Mouse (Mus musculus) lung, adult 2 months (tissue): Measurements from ENCODE around the gene Actl6b. TPM values are rescaled to one million over a fixed set of nuclear protein-coding genes. Genes with fewer than 3 reads are reported as not detected.
A peak's percentile ranks its signal among the peaks of the same experiment; 100 is the strongest.

Source experiments
- DNase-seq: peaks from one replicate; pipeline ENCODE4 v3.0.0; 2022
- H3K4me1 ChIP-seq: fragments of 200-500 bp; 2 replicates; pipeline ENCODE4 v1.6.1; 2011; ENCODE audit warnings: low read length; ENCODE audit not compliant: control insufficient read depth, insufficient read depth
- H3K4me3 ChIP-seq: fragments of 200-500 bp; replicated peaks from 2 replicates; pipeline ENCODE3; 2011; ENCODE audit warnings: low read depth, mild to moderate bottlenecking, control low read depth, low read length; ENCODE audit errors: extremely low read depth
- CTCF ChIP-seq: fragments of 200-500 bp; IDR thresholded peaks from 2 replicates; pipeline ENCODE4 v1.5.1; 2011; ENCODE audit warnings: mild to moderate bottlenecking, low read length, control low read depth; ENCODE audit not compliant: insufficient read depth
- POLR2A ChIP-seq: fragments of 200-500 bp; IDR thresholded peaks from 2 replicates; pipeline ENCODE4 v1.6.1; 2011; ENCODE audit warnings: low read depth, mild to moderate bottlenecking, control low read depth, low read length, borderline replicate concordance; ENCODE audit errors: extremely low read depth
- WGBS: fragments of 180-500 bp; shearing (Covaris S2); methylation state at CpG from one replicate; pipeline ENCODE4 v1.1.7; 2018; 5-methylcytosine and 5-hydroxymethylcytosine counted together
- polyA plus RNA-seq: library from polyadenylated mRNA; depleted of rRNA; stranded (reverse); fragments of >200 nt; gene quantifications from 2 replicates; pipeline ENCODE4 v1.2.3, GENCODE M21; 2012

Actl6b gene
- polyA plus RNA-seq, 1 experiment: not detected

GRCm38 (mm10) chr5:137569665-137570064, 16.3 kb downstream of the Actl6b start, which contains the start of gene Tfr2:
Gene Tfr2 (plus strand): TSS chr5:137569840.
- TF ChIP-seq POLR2A (no peak), CTCF (no peak)
- peak; percentile 54 for DNase-seq
- 20% methylated on average over 9 of the region's 9 CpGs for WGBS
- Histone ChIP-seq H3K4me3 (no peak within 1 kb of the TSS), H3K4me1 (peaks cover 2% of the 10 kb centered on the region; the same call in 1 of the 2 replicates)

GRCm38 (mm10) chr5:137570181-137570580, 16.9 kb downstream of the Actl6b start:
- TF ChIP-seq CTCF (no peak), POLR2A (no peak)
- WGBS: 34% methylated on average over 7 of the region's 7 CpGs
- no peak overlapping the region for H3K4me3 ChIP-seq
- peaks cover 2% of the 10 kb centered on the region; the same call in 1 of the 2 replicates for H3K4me1 ChIP-seq
- no peak for DNase-seq

- 61% methylated on average over 17 of the region's 17 CpGs for WGBS
- Histone ChIP-seq H3K4me1 (peaks cover 2% of the 10 kb centered on the region; the same call in 1 of the 2 replicates), H3K4me3 (no peak overlapping the region)
- no peak for TF ChIP-seq CTCF
- no peak for TF ChIP-seq POLR2A
- no peak for DNase-seq
Observed at GRCm38 (mm10) chr5:137570691-137571586, 17.6 kb downstream of the Actl6b start.

GRCm38 (mm10) chr5:137574470-137574901, 21.2 kb downstream of the Actl6b start:
- TF ChIP-seq CTCF (0 out of 2 replicates have a peak, but pooled peaks have one; percentile 20), POLR2A (no peak)
- H3K4me3 ChIP-seq: no peak overlapping the region
- DNase-seq: peak; percentile 25
- 22% methylated on average over 27 of the region's 27 CpGs for WGBS
- peaks cover 2% of the 10 kb centered on the region; the same call in 1 of the 2 replicates for H3K4me1 ChIP-seq

- WGBS: 68% methylated on average over 6 of the region's 6 CpGs
- Histone ChIP-seq H3K4me1 (no peaks in the 10 kb centered on the region), H3K4me3 (no peak overlapping the region)
- DNase-seq: no peak
- no peak for TF ChIP-seq CTCF
- TF ChIP-seq POLR2A: no peak
Observed at GRCm38 (mm10) chr5:137580246-137580645, 26.9 kb downstream of the Actl6b start.

GRCm38 (mm10) chr5:137582702-137583101, 29.4 kb downstream of the Actl6b start:
- no peak for DNase-seq
- WGBS: 43% methylated on average over 8 of the region's 8 CpGs
- no peak overlapping the region for H3K4me3 ChIP-seq
- TF ChIP-seq POLR2A (no peak), CTCF (no peak)
- no peaks in the 10 kb centered on the region for H3K4me1 ChIP-seq

GRCm38 (mm10) chr5:137583670-137584169, 30.4 kb downstream of the Actl6b start:
- Histone ChIP-seq H3K4me1 (no peaks in the 10 kb centered on the region), H3K4me3 (peak overlapping the region; percentile 56)
- TF ChIP-seq POLR2A (0 out of 2 replicates have a peak, but pooled peaks have one; percentile 7), CTCF (no peak)
- WGBS: 23% methylated on average over 27 of the region's 27 CpGs
- DNase-seq: peak; percentile 11

- H3K4me1 ChIP-seq: no peaks in the 10 kb centered on the region
- WGBS: 18% methylated on average over 8 of the region's 8 CpGs
- H3K4me3 ChIP-seq: no peak overlapping the region
- DNase-seq: peak; percentile 67
- peak; percentile 80 for TF ChIP-seq CTCF
- no peak for TF ChIP-seq POLR2A
Observed at GRCm38 (mm10) chr5:137584976-137585375, 31.7 kb downstream of the Actl6b start.

GRCm38 (mm10) chr5:137590507-137590906, 37.2 kb downstream of the Actl6b start:
- TF ChIP-seq CTCF (no peak), POLR2A (no peak)
- H3K4me3 ChIP-seq: no peak overlapping the region
- H3K4me1 ChIP-seq: no peaks in the 10 kb centered on the region
- no peak for DNase-seq
- WGBS: 71% methylated on average over 5 of the region's 5 CpGs
